Mouse (Mus musculus) E14TG2a.4 (cell line): ENCODE measurements at regions not wholly inside any gene's neighbourhood (a gene's known extent, or its start where the extent isn't known, plus 50 kb on each side); places are given as distances from the start of the nearest gene placed in this dataset.

Experiments used
- H3K27me3 ChIP-seq: 2 replicates; pipeline ENCODE4 v1.6.1; 2014; ENCODE audit warnings: low read length, control low read depth; ENCODE audit not compliant: insufficient read depth
- H3K36me3 ChIP-seq: 2 replicates; pipeline ENCODE4 v1.6.1; 2014; ENCODE audit warnings: low read length, control low read depth; ENCODE audit not compliant: insufficient read depth
- H3K4me1 ChIP-seq: replicated peaks from 2 replicates; pipeline ENCODE4 v1.6.1; 2014; ENCODE audit warnings: low read depth, low read length, control low read depth
- H3K4me3 ChIP-seq: replicated peaks from 2 replicates; pipeline ENCODE4 v1.5.1; 2014; ENCODE audit warnings: mild to moderate bottlenecking, low read length
- H3K9me3 ChIP-seq: 2 replicates; pipeline ENCODE4 v1.6.1; 2014; ENCODE audit warnings: low read length, control low read depth
- CTCF ChIP-seq: conservative IDR thresholded peaks from 2 replicates; pipeline ENCODE4 v1.5.1; 2014; ENCODE audit warnings: low read length
- NANOG ChIP-seq: IDR thresholded peaks from 2 replicates; pipeline ENCODE4 v1.6.1; 2014; ENCODE audit warnings: borderline replicate concordance, low read length, mixed read lengths
- POU5F1 ChIP-seq: IDR thresholded peaks from 2 replicates; pipeline ENCODE4 v1.6.1; 2014; ENCODE audit warnings: low read length, borderline replicate concordance

DNA sequence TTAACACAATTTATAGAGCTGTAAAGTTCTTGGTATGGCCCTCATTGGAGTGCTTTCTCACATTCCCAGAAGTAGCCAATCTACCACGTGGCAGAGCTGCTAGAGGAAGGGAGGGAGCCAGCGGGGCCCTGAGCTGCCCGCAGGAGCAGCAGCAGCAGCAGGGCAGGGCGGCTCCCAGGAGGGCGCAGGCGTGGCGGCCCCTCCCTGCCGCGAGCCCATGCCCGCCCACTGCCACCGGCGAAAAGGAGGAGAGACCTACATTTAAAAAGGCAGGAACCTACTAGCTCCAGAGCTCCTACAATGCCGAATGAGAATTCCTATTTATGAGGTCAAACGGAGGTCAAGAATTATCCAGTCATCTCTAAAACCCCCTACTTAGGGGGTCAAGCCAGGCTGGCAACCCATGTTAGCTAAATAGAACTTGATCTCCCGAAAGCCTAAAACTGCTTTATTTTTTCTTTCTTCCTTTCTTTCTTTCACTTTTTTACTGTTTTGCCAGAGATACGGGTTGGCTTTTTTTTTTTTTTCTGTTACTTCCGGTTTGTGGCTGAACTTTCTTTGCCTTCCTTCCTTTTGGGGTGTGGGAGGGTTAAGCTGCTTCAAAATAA lies 297.9 kb upstream of the Klf3 start:
- Histone ChIP-seq H3K4me3 (peak overlapping the region; percentile 57), H3K4me1 (peaks cover 73% of the 10 kb centered on the region), H3K9me3 (peaks cover 2% of the 10 kb centered on the region; the same call in 1 of the 2 replicates), H3K36me3 (no peaks in the 10 kb centered on the region), H3K27me3 (no peaks in the 10 kb centered on the region)
- TF ChIP-seq POU5F1 (no peak), NANOG (no peak), CTCF (no peak)

DNA sequence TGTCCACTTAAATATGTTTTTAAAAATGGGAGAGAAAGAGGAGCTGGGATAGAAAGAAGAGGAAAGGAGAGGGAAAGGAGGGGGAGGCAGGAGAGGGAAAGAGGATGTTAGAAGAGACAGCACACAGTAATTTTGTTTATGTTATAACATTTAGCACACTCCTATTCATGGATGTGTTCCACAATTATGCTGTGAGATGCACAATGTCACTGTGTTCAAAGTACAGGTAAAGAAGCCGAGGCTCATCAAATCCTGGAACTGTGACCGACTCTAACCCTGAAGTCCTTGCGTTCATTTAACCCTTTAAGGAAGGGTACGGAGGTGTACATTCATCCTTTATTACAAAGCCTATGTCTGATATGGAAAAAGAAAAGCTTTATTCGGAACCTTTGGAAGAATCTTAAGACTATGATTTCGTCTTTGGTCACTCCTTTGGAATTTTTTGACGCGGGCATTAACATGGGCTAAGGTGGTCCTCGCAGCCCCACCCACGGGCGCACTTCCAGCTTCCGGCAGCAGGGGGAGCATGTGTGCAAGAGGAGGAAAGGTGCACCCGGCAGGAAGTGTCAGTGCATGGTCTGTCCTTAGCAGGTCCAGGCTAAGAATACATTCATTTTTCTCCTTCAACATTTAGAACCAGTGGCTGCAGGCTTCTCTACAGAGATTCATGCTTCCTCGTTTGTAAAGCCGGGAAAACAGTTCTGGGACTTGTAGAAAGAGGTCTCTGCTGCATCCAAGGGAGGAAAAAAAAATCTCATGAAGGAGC lies 297.2 kb upstream of the Klf3 start:
- TF ChIP-seq POU5F1 (no peak), CTCF (peak; percentile 98)
- Histone ChIP-seq H3K27me3 (no peaks in the 10 kb centered on the region), H3K36me3 (no peaks in the 10 kb centered on the region), H3K9me3 (peaks cover 8% of the 10 kb centered on the region; the same call in 1 of the 2 replicates), H3K4me1 (peaks cover 67% of the 10 kb centered on the region), H3K4me3 (peak overlapping the region; percentile 57)

DNA sequence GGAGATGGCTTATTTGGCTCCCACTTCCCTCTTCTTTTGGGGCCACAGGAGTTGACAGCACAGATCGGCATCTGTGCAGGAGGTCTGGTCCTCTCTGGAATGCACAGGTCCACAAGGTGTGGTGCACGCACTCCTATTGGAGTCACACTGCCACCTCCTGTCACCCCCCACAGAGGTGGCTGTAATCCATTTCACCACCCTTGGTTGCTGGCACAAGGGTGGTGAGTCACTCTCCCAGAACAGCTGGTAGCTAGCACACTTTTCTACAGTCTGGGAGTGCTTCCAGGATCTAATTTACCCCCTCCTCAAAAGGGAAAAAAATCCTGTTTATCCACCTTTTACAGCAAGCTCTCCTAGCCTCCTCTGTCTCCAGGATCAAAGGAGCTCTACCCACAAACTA lies 294.6 kb upstream of the Klf3 start:
- no peak for TF ChIP-seq NANOG
- no peak for TF ChIP-seq CTCF
- no peak for TF ChIP-seq POU5F1
- Histone ChIP-seq H3K27me3 (no peaks in the 10 kb centered on the region), H3K4me1 (peaks cover 54% of the 10 kb centered on the region), H3K9me3 (peaks cover 17% of the 10 kb centered on the region; the same call in 1 of the 2 replicates), H3K4me3 (no peak overlapping the region), H3K36me3 (no peaks in the 10 kb centered on the region)

DNA sequence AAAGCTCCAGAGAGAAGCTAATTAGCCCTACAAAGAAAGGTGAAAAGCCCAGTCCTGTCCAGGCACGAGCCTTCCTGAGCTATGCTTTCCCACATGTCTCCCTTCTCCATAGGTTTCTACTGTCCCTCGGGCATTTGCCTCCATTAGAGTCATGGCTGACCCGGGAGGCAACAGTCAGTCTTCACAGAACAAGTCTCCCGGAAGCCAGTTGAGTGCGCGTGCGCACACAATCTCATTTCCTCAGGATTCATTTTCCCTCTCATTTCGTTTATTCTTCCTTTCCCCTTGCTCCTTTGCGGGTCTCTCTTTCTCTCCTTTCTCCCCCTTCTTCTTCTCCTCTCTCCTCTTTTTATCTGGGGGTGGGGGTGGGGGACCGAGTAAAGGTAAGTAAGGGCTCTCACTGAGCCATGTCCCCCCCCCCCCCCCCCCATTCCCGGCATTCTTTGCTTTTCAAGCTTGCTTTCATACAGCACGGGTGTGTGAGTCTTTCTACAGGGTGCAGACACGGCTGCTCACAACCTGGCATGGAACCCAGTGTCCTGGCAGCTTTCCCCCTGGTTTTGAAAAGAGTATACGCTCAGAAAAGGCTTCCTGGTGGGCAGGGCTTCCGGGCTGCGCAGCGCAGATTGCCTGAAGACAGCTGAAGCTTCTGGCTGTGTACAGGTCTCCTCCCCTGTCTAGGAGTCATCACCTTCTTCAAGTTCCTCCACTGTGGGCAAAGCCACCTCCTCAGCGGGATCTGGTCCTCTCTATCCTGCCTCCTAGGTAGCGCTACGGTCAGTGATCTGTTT lies 289.8 kb upstream of the Klf3 start:
- TF ChIP-seq POU5F1 (no peak), NANOG (no peak), CTCF (no peak)
- H3K4me1 ChIP-seq = peaks cover 27% of the 10 kb centered on the region
- H3K4me3 ChIP-seq = no peak overlapping the region
- H3K9me3 ChIP-seq = peaks cover 17% of the 10 kb centered on the region; the same call in 1 of the 2 replicates
- H3K27me3 ChIP-seq = no peaks in the 10 kb centered on the region
- no peaks in the 10 kb centered on the region for H3K36me3 ChIP-seq

DNA sequence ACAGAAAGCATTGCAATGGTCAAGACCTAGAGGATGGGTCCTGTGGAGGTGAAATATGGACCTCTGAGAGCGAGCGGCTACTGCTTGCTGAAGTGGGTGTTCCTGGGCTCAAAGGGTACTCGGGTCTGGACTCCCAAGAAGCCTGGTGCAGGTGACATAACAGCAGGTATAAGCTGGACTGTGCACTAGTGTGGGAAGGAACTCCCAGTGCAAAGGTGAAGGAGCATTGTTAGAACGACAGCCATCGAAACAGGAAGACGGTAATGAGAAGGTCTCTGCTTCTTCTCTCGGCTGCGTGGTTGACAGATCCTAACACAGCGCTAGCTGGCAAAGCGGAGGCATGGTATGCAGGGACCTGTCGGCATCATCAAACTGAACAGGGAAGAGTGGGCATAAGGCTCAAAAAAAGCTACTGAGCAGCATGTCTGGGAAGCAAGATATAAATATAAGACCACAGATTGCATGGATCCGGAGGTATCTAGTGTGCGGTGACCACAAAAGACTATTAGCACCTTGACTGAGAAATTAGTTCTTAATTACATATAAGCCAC lies 287.0 kb upstream of the Klf3 start:
- H3K4me3 ChIP-seq = no peak overlapping the region
- TF ChIP-seq NANOG (no peak), POU5F1 (no peak), CTCF (no peak)
- H3K27me3 ChIP-seq = no peaks in the 10 kb centered on the region
- H3K9me3 ChIP-seq = peaks cover 8% of the 10 kb centered on the region; the same call in 1 of the 2 replicates
- no peaks in the 10 kb centered on the region for H3K36me3 ChIP-seq
- H3K4me1 ChIP-seq = peaks cover 22% of the 10 kb centered on the region

GRCm38 (mm10) chr5:64517241-64517640 lies 285.9 kb upstream of the Klf3 start:
- TF ChIP-seq NANOG (no peak), CTCF (no peak), POU5F1 (no peak)
- 0 out of 2 replicates have a peak, but pooled peaks cover under 1% of the 10 kb centered on the region for H3K9me3 ChIP-seq
- H3K4me1 ChIP-seq = peaks cover 22% of the 10 kb centered on the region
- H3K27me3 ChIP-seq = no peaks in the 10 kb centered on the region
- peak overlapping the region; percentile 41 for H3K4me3 ChIP-seq
- no peaks in the 10 kb centered on the region for H3K36me3 ChIP-seq

DNA sequence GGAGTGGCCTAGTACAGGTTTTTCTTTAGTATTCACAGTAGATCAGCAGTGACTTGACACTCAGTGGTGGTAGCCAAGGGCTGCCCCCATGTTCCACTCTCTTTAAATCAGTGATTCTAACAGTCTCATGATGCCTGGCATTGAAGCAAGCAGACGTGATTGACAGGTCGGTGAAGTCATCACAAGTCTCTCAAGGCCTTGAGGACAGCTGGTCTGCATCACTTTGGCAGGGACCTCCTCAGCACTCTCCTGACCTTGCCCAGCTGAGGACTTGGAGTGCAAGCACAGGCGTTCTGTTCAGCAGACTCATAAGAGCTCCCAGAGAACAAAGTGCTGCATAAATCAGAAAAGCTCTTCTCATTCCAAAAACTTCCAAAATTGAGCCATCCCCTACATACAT lies 285.4 kb upstream of the Klf3 start:
- Histone ChIP-seq H3K36me3 (no peaks in the 10 kb centered on the region), H3K9me3 (no peaks in the 10 kb centered on the region), H3K4me1 (peaks cover 16% of the 10 kb centered on the region), H3K27me3 (no peaks in the 10 kb centered on the region), H3K4me3 (no peak overlapping the region)
- no peak for TF ChIP-seq CTCF
- no peak for TF ChIP-seq NANOG
- TF ChIP-seq POU5F1 = no peak

DNA sequence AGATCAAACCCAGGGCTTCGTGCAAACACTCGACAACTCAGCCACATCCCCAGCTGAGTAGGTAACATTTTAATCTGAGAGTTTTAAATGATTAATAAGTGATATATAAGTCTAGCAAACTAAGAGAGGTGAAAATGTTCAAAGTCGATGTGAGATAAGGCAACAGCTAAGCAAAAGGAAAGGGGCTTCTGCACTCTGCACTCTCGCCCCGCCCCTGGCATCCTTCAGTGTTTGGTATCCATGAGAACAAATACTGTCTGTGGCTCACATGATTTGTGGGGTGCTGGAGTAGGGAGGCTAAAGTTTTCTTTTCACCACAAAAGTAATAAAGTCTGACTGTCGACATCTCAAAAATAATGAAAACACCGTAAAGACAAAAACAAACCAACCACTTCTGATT lies 284.2 kb upstream of the Klf3 start:
- H3K36me3 ChIP-seq = no peaks in the 10 kb centered on the region
- no peak for TF ChIP-seq NANOG
- no peak for TF ChIP-seq POU5F1
- no peak for TF ChIP-seq CTCF
- no peaks in the 10 kb centered on the region for H3K9me3 ChIP-seq
- H3K4me1 ChIP-seq = peaks cover 7% of the 10 kb centered on the region; the same call in 1 of the 2 replicates
- H3K27me3 ChIP-seq = no peaks in the 10 kb centered on the region
- H3K4me3 ChIP-seq = no peak overlapping the region
